Mouse (Mus musculus) C2C12 (cell line): ENCODE results near the gene Wif1. TPM values are rescaled to one million over a fixed set of nuclear protein-coding genes. Genes with fewer than 3 reads are reported as not detected.

ENCODE experiments used
- H3K27me3 ChIP-seq: one replicate; pipeline ENCODE4 v1.6.1; 2011; ENCODE audit not compliant: control insufficient read depth, insufficient read depth, insufficient read length
- H3K36me3 ChIP-seq: one replicate; pipeline ENCODE4 v1.6.1; 2011; ENCODE audit not compliant: control insufficient read depth, insufficient read depth
- H3K4me3 ChIP-seq: one replicate; pipeline ENCODE4 v1.5.1; 2011; ENCODE audit warnings: mild to moderate bottlenecking, control low read depth; ENCODE audit not compliant: poor library complexity, insufficient read depth, severe bottlenecking
- H3K79me2 ChIP-seq: one replicate; pipeline ENCODE4 v1.6.1; 2011; ENCODE audit not compliant: control insufficient read depth, insufficient read depth
- H3K79me3 ChIP-seq: one replicate; pipeline ENCODE4 v1.6.1; 2011; ENCODE audit warnings: low read depth, control low read depth
- H3ac ChIP-seq: one replicate; pipeline ENCODE3; 2011; ENCODE audit warnings: low read depth; ENCODE audit not compliant: control insufficient read depth, insufficient read length
- CEBPB ChIP-seq: IDR thresholded peaks from one replicate; pipeline ENCODE4 v1.6.1; 2011; ENCODE audit warnings: low read depth, mild to moderate bottlenecking, control low read depth, moderate library complexity
- CTCF ChIP-seq: IDR thresholded peaks from one replicate; pipeline ENCODE4 v1.5.1; 2011; ENCODE audit not compliant: control insufficient read depth, insufficient read depth, insufficient read length
- FOSL1 ChIP-seq: IDR thresholded peaks from one replicate; pipeline ENCODE4 v1.8.0; 2011; ENCODE audit warnings: mild to moderate bottlenecking, low read length; ENCODE audit not compliant: poor library complexity, insufficient read depth, severe bottlenecking
- MAX ChIP-seq: IDR thresholded peaks from one replicate; pipeline ENCODE4 v1.6.1; 2011; ENCODE audit warnings: mild to moderate bottlenecking, control low read depth
- MYOD1 ChIP-seq: IDR thresholded peaks from one replicate; pipeline ENCODE4 v1.6.1; 2011; ENCODE audit warnings: low read depth; ENCODE audit not compliant: control insufficient read depth, insufficient read length
- MYOG ChIP-seq: IDR thresholded peaks from one replicate; pipeline ENCODE4 v1.6.1; 2011; ENCODE audit not compliant: control insufficient read depth, insufficient read length; ENCODE audit errors: extremely low read depth
- USF1 ChIP-seq: IDR thresholded peaks from one replicate; pipeline ENCODE4 v1.6.1; 2011; ENCODE audit warnings: low read depth, mild to moderate bottlenecking, control low read depth, moderate library complexity
- polyA plus RNA-seq: library from polyadenylated mRNA; unstranded; fragments of >200 nt; fragmentation: generic; extraction: Trizol; gene quantifications from one replicate; pipeline ENCODE4 v1.2.1, GENCODE M21; 2012; ENCODE audit warnings: missing spikeins

Gene Wif1
- polyA plus RNA-seq, 1 experiment: not detected

DNA sequence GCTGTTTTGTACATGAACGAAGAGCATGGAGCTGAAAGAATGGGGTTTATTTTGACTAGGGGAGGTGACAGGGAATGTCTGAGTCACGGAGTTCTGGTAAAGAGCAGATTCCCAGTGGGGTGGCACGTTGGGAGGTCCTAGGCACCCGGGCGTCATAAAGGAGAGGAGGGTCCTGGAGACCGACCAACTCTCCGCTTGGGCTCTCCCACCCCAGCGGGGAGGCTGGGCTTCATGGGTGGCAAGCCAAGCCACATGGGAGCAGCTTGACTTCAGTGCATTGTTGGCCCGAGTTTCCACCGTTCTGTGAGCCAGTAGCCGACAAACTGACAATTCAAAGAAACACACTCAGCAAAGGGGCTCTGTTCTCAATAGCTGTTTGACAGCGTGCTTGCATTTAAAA, 64.5 kb downstream of the Wif1 start:
- TF ChIP-seq MYOD1 (no peak), MAX (no peak), FOSL1 (no peak), CTCF (no peak), MYOG (no peak), USF1 (no peak), CEBPB (no peak)
- Histone ChIP-seq H3K79me3 (no peaks in the 10 kb centered on the region), H3ac (no peak overlapping the region), H3K27me3 (peaks cover 36% of the 10 kb centered on the region), H3K36me3 (no peaks in the 10 kb centered on the region), H3K4me3 (no peak overlapping the region), H3K79me2 (no peaks in the 10 kb centered on the region)

DNA sequence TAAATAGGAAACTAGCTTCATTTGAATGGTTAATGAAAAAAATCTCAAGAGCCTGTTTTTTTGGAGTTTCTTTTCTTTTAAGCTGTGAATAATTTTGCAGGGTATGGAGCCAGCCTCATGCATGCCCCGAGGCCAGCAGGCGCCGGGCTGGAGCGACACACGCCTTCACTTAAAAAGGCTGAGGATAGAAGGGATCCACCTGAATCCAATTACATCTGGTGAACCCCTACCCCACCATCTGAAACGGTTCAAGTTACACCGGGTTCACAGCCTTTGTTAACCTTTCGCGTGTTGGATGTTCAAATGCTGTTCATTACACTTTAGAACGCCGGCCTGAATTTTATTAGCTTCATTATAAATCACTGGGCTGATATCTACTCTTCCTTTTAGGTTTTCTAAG, 65.9 kb downstream of the Wif1 start:
- Histone ChIP-seq H3K36me3 (no peaks in the 10 kb centered on the region), H3K27me3 (peaks cover 26% of the 10 kb centered on the region), H3K79me3 (no peaks in the 10 kb centered on the region), H3K79me2 (no peaks in the 10 kb centered on the region), H3ac (no peak overlapping the region), H3K4me3 (no peak overlapping the region)
- no peak for TF ChIP-seq CEBPB
- no peak for TF ChIP-seq USF1
- no peak for TF ChIP-seq CTCF
- no peak for TF ChIP-seq MYOD1
- no peak for TF ChIP-seq MAX
- no peak for TF ChIP-seq FOSL1
- no peak for TF ChIP-seq MYOG

DNA sequence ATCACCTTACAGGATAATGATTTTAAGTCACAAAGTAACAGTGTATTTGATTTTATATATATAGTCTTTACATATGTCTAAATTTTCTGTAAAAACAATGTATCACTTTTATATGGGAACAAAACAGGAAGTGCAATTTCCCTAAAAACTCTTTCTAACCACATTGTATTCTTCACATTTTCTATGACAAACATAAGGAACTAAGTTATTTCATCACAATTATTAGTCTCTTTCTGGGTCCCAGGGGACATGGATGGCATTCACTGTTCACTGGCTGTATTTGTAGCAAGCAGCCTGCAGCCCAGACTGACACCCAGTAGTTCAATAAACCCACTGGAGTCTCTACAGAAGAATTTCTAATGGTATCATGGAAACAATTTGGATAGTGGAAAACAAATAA, 82.4 kb downstream of the Wif1 start:
- Histone ChIP-seq H3K36me3 (no peaks in the 10 kb centered on the region), H3K4me3 (no peak overlapping the region), H3K79me3 (no peaks in the 10 kb centered on the region), H3ac (no peak overlapping the region), H3K79me2 (no peaks in the 10 kb centered on the region), H3K27me3 (peaks cover 10% of the 10 kb centered on the region)
- TF ChIP-seq MYOD1: no peak
- no peak for TF ChIP-seq CTCF
- no peak for TF ChIP-seq MAX
- TF ChIP-seq USF1: no peak
- no peak for TF ChIP-seq FOSL1
- TF ChIP-seq MYOG: no peak
- TF ChIP-seq CEBPB: no peak

DNA sequence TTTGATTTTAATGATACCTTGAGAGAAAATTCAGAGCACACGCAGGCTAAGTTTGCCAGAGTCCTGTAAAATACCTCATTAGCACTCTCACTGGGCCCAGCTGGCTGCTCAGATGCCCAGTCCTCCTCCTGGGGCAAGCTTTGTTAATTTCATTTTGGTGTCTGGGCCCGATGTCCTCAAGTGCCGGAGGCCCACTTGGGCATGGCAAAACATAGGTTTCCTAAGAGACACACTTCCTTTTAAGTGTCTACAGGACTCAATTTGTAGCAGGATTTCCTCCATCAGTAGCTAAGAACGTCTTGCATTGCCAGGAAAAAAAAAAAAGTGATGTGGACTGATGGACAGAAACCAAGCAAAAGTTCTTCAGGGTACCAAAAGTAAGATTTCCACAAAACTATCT, 82.9 kb downstream of the Wif1 start:
- Histone ChIP-seq H3K36me3 (no peaks in the 10 kb centered on the region), H3K79me2 (no peaks in the 10 kb centered on the region), H3K79me3 (no peaks in the 10 kb centered on the region), H3K4me3 (no peak overlapping the region), H3K27me3 (peaks cover 10% of the 10 kb centered on the region), H3ac (no peak overlapping the region)
- TF ChIP-seq USF1 (no peak), CEBPB (no peak), MYOD1 (no peak), CTCF (no peak), MYOG (no peak)

DNA sequence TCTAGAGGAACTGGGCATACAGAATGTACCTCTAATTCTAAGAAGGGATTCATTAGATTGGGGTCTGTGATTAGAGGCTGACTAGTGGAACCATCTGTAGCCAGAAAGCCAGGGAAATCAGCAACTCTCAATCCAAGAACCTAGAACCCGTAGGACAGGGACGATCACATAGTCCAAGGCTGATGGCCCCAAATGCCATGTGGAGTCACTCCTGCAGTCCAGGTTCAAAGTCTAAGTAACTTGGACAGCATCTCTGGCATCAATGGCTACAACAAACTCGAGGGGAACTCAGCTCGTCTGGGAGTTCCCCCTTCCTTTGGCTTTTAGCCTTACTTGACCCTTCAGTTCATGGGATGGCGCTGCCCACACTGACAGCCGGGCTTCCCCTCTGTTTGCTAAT, 87.0 kb downstream of the Wif1 start:
- H3K36me3 ChIP-seq: no peaks in the 10 kb centered on the region
- H3K79me2 ChIP-seq: no peaks in the 10 kb centered on the region
- TF ChIP-seq MYOG (no peak), CEBPB (no peak), USF1 (no peak), MYOD1 (no peak), MAX (no peak), CTCF (no peak), FOSL1 (no peak)
- no peak overlapping the region for H3ac ChIP-seq
- H3K27me3 ChIP-seq: peaks cover 9% of the 10 kb centered on the region
- no peak overlapping the region for H3K4me3 ChIP-seq
- no peaks in the 10 kb centered on the region for H3K79me3 ChIP-seq

DNA sequence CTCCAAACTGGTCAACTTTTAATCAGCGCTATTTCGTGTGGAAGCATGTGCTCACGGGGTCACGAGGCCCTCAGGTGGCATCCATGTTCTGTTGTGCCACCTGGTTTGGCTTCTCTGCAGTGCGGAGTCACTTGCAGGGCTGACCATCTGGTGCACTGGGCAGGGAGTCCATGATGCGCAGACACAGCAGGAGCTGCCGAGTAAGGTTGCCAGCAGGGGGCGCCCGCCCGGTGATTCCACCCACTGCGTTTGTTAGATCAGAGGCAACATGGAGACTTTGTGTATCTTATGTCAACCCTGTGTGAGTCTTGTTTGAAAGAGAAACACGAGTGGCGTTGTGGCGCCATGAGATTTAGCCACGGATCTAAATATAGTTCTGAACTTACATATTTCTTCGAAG, 90.7 kb downstream of the Wif1 start:
- Histone ChIP-seq H3K36me3 (no peaks in the 10 kb centered on the region), H3K4me3 (no peak overlapping the region), H3K79me3 (no peaks in the 10 kb centered on the region), H3ac (no peak overlapping the region), H3K27me3 (peaks cover 21% of the 10 kb centered on the region), H3K79me2 (no peaks in the 10 kb centered on the region)
- no peak for TF ChIP-seq CEBPB
